Mouse (Mus musculus): ENCODE data around the gene Zbtb6. TPM values are rescaled to one million over a fixed set of nuclear protein-coding genes. Genes with fewer than 3 reads are reported as not detected.

Zbtb6 gene
- polyA plus RNA-seq, 1 experiment from 2014 or later: 4.7 TPM

DNA sequence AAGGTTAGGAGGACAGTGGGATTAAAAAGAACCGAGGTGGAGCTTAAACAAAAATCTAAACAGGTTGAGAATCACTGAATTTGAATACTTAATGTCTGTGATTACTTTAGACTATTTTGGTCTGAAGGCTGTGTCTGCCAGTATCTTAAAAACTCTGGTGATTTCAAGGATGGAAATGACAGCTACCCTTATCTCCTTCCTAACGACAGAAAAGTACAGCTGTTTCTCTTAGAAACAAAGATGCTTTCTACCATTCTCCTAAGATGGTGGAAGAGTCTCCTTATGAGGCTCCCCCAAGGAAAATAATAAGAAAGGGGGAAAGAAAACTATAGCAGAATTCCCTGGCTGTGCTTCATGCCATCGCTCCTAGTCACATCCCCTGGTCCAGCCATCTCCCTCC is 21.1 kb downstream of the Zbtb6 start:
- peak overlapping the region; percentile 70 for H3K4me2 ChIP-seq (replicated peaks; ENCODE audit: low read depth, low read length)
- H3K9ac ChIP-seq (replicated peaks; ENCODE audit: low read depth, low read length): peak overlapping the region; percentile 98
- H3K4me3 ChIP-seq (ENCODE audit: low read depth, low read length): peak overlapping the region; percentile 92
- no peak for ATAC-seq (ENCODE audit: insufficient number of reproducible peaks, insufficient read depth, low FRiP score, low read depth)
- H3K27ac ChIP-seq (ENCODE audit: low read length): peak overlapping the region; percentile 92
- H3K4me1 ChIP-seq (ENCODE audit: control insufficient read depth, insufficient read depth, low read length): no peaks in the 10 kb centered on the region
- no peaks in the 10 kb centered on the region for H3K9me3 ChIP-seq (ENCODE audit: control insufficient read depth, low read depth, low read length)
- under 1% methylated on average over 3 of the region's 3 CpGs for WGBS
- H3K36me3 ChIP-seq (ENCODE audit: control insufficient read depth, insufficient read depth, low read length): no peaks in the 10 kb centered on the region
- H3K27me3 ChIP-seq (ENCODE audit: control insufficient read depth, insufficient read depth, low read length): no peaks in the 10 kb centered on the region

DNA sequence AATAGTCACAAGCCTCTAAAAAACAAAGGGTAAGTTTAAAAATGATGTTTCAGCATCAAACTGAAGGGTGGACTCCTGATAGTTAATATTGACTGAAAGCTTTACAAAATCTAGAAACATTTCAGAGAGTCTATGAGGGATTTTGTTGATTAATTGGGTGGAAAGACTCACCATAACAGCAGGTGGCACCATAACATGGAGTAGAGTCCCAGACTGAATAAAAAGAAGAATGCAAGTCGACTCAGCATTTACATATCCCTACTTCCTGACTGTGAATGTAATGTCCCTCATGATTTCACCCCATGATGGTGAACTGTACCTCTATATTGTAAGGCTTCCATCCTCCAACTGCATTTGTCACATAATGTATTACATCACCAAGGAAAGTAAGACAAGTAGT is 47.4 kb downstream of the Zbtb6 start:
- no peak overlapping the region for H3K4me2 ChIP-seq (replicated peaks; ENCODE audit: low read depth, low read length)
- no peaks in the 10 kb centered on the region for H3K9me3 ChIP-seq (ENCODE audit: control insufficient read depth, low read depth, low read length)
- WGBS: 75% methylated on average over 1 of the region's 1 CpGs
- H3K9ac ChIP-seq (replicated peaks; ENCODE audit: low read depth, low read length): no peak overlapping the region
- H3K36me3 ChIP-seq (ENCODE audit: control insufficient read depth, insufficient read depth, low read length): peaks cover 22% of the 10 kb centered on the region
- no peaks in the 10 kb centered on the region for H3K27me3 ChIP-seq (ENCODE audit: control insufficient read depth, insufficient read depth, low read length)
- no peaks in the 10 kb centered on the region for H3K4me1 ChIP-seq (ENCODE audit: control insufficient read depth, insufficient read depth, low read length)
- no peak overlapping the region for H3K4me3 ChIP-seq (ENCODE audit: low read depth, low read length)
- no peak for ATAC-seq (ENCODE audit: insufficient number of reproducible peaks, insufficient read depth, low FRiP score, low read depth)
- no peak overlapping the region for H3K27ac ChIP-seq (ENCODE audit: low read length)

DNA sequence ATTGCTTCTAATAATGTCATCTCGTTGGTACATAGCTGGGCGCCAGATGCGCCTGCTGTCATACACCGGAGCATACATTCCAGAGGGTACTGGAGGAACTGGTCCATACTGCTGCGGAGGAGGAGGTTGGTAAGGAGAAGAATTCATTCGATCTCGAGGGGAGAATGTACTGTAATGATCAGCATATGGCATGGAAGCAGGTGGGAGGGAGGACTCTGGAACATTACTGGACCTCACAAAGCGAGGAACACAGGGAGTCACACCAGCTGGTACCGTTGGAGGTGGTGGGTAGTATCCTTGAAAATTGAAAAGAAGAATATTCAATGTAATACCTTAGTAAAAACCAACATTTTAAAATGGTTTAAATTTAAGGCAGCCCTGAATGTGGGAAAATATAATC is 60.0 kb downstream of the Zbtb6 start:
- Histone ChIP-seq H3K36me3 (ENCODE audit: control insufficient read depth, insufficient read depth, low read length) (peaks cover 34% of the 10 kb centered on the region), H3K4me2 (replicated peaks; ENCODE audit: low read depth, low read length) (no peak overlapping the region), H3K4me3 (ENCODE audit: low read depth, low read length) (no peak overlapping the region), H3K27ac (ENCODE audit: low read length) (no peak overlapping the region), H3K9ac (replicated peaks; ENCODE audit: low read depth, low read length) (no peak overlapping the region), H3K27me3 (ENCODE audit: control insufficient read depth, insufficient read depth, low read length) (no peaks in the 10 kb centered on the region), H3K9me3 (ENCODE audit: control insufficient read depth, low read depth, low read length) (no peaks in the 10 kb centered on the region), H3K4me1 (ENCODE audit: control insufficient read depth, insufficient read depth, low read length) (no peaks in the 10 kb centered on the region)
- no peak for ATAC-seq (ENCODE audit: insufficient number of reproducible peaks, insufficient read depth, low FRiP score, low read depth)
- WGBS: 94% methylated on average over 9 of the region's 9 CpGs

DNA sequence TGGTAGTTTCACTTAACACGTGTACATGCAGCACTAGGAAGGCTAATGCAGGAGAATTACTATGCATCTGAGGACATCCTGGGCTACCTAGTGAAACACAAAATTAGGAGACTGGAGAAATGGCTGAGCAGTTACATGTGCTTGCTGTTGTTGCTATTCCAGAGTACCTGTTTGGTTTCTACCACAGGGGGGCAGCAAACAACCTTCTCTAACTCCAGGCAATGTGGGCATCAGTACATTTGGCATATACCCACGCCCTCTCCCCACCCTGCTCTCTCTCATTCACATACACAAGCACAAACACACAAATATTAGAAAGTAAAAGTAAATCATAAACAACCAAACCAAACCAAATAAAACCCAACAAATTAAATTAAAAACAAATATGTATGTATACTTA is 62.8 kb downstream of the Zbtb6 start:
- Histone ChIP-seq H3K27me3 (ENCODE audit: control insufficient read depth, insufficient read depth, low read length) (no peaks in the 10 kb centered on the region), H3K4me1 (ENCODE audit: control insufficient read depth, insufficient read depth, low read length) (no peaks in the 10 kb centered on the region), H3K9me3 (ENCODE audit: control insufficient read depth, low read depth, low read length) (no peaks in the 10 kb centered on the region), H3K36me3 (ENCODE audit: control insufficient read depth, insufficient read depth, low read length) (peaks cover 45% of the 10 kb centered on the region), H3K4me2 (replicated peaks; ENCODE audit: low read depth, low read length) (no peak overlapping the region), H3K27ac (ENCODE audit: low read length) (no peak overlapping the region), H3K9ac (replicated peaks; ENCODE audit: low read depth, low read length) (no peak overlapping the region), H3K4me3 (ENCODE audit: low read depth, low read length) (no peak overlapping the region)
- ATAC-seq (ENCODE audit: insufficient number of reproducible peaks, insufficient read depth, low FRiP score, low read depth): no peak
- 79% methylated on average over 2 of the region's 2 CpGs for WGBS

- no peaks in the 10 kb centered on the region for H3K27me3 ChIP-seq (ENCODE audit: control insufficient read depth, insufficient read depth, low read length)
- H3K9me3 ChIP-seq (ENCODE audit: control insufficient read depth, low read depth, low read length): no peaks in the 10 kb centered on the region
- no peak overlapping the region for H3K4me2 ChIP-seq (replicated peaks; ENCODE audit: low read depth, low read length)
- WGBS: 91% methylated on average over 1 of the region's 1 CpGs
- no peaks in the 10 kb centered on the region for H3K4me1 ChIP-seq (ENCODE audit: control insufficient read depth, insufficient read depth, low read length)
- no peak for ATAC-seq (ENCODE audit: insufficient number of reproducible peaks, insufficient read depth, low FRiP score, low read depth)
- no peak overlapping the region for H3K27ac ChIP-seq (ENCODE audit: low read length)
- no peak overlapping the region for H3K9ac ChIP-seq (replicated peaks; ENCODE audit: low read depth, low read length)
- H3K4me3 ChIP-seq (ENCODE audit: low read depth, low read length): no peak overlapping the region
- peaks cover 32% of the 10 kb centered on the region for H3K36me3 ChIP-seq (ENCODE audit: control insufficient read depth, insufficient read depth, low read length)
These were observed 67.0 kb downstream of the Zbtb6 start for GRCm38 (mm10) chr2:37376018-37376417.

Other genes with a start within 250 kb of the Zbtb6 start
- not detected in 2 replicates for gene Olfr366, start 231.6 kb downstream of the Zbtb6 start, polyA plus RNA-seq (2014; fragmentation: Nextera tagmentation; extraction: Ambion mirVana)
- not detected in 2 replicates for gene Olfr368, start 116.7 kb downstream of the Zbtb6 start, polyA plus RNA-seq (2014; fragmentation: Nextera tagmentation; extraction: Ambion mirVana)
- 42.6 and 48.1 TPM in 2 replicates for gene Pdcl, start 83.8 kb downstream of the Zbtb6 start, polyA plus RNA-seq (2014; fragmentation: Nextera tagmentation; extraction: Ambion mirVana)
- gene Rc3h2, start 20.3 kb downstream of the Zbtb6 start, polyA plus RNA-seq (2014; fragmentation: Nextera tagmentation; extraction: Ambion mirVana): 23.2 and 27.2 TPM in 2 replicates
- 9.3 and 9.4 TPM in 2 replicates for gene Zbtb26, start within 50 bp of the Zbtb6 start, polyA plus RNA-seq (2014; fragmentation: Nextera tagmentation; extraction: Ambion mirVana)
- 80.8 and 92.6 TPM in 2 replicates for gene Rabgap1, start 108 bp upstream of the Zbtb6 start, polyA plus RNA-seq (2014; fragmentation: Nextera tagmentation; extraction: Ambion mirVana)
- gene Gpr21, start 73.2 kb upstream of the Zbtb6 start, polyA plus RNA-seq (2014; fragmentation: Nextera tagmentation; extraction: Ambion mirVana): 2.8 and 4.1 TPM in 2 replicates

Measured in stomach, embryonic 14.5 days (tissue).